Mouse (Mus musculus): Measurements from ENCODE around the gene Fam208a.
A peak's percentile ranks its signal among the peaks of the same experiment; 100 is the strongest.

Gene Fam208a

DNA sequence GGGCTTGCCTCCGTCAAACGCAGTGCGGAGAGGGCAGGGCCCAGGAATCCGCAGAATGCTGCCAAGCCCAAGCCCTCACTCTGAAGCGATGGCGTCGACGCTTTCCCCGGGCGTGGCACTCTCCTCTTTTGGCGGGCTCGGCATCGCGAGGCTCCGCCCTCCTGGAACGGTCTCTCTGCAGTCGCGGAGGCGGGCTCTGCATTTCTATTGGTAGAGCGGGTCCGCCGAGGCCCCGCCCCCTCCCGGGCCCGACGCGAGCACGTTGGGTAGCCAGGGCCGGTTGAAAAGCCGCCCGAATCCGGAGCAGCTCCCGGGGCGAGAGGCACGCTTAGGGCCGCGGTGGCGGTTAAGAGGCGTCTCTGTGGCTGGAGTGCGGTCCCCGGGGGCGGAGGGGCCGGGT lies at the start of gene Fam208a:
Gene Fam208a (plus strand): TSS at position 262 of the 400 bp plus-strand sequence.
- DNase-seq (ENCODE audit: low read depth) = peak; percentile 67

- DNase-seq (ENCODE audit: low read depth) = no peak
These were observed 49.2 kb upstream of the Fam208a start for GRCm38 (mm10) chr14:27379404-27379803.

GRCm38 (mm10) chr14:27381459-27381858 lies 47.2 kb upstream of the Fam208a start:
- no peak for DNase-seq (ENCODE audit: low read depth)

- no peak for DNase-seq (ENCODE audit: low read depth)
These were observed 45.3 kb upstream of the Fam208a start for GRCm38 (mm10) chr14:27383321-27383830.

DNA sequence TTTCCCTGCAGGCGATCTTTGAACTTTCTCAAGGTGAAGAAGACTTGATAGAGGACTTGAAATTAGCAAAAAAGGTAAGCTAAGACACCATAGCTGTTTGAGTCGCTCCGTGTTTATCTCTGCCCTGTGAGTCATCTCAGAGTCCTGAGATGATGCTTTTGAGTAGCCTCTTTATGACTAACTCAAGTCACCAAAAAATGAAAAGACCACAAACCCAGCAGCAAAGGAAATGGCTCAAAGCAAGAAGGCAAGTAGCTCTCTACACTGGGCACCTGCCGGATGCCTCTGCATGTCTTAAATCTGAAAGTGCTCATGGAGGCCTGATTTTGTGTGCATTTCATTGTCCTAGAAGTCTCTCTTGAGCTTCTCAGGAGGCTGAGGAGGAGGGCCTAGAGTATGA lies 44.5 kb upstream of the Fam208a start:
- no peak for DNase-seq (ENCODE audit: low read depth)

- DNase-seq (ENCODE audit: low read depth) = no peak
These were observed 40.0 kb upstream of the Fam208a start for GRCm38 (mm10) chr14:27388616-27389015.

- DNase-seq (ENCODE audit: low read depth) = no peak
These were observed 38.9 kb upstream of the Fam208a start for GRCm38 (mm10) chr14:27389722-27390121.

DNA sequence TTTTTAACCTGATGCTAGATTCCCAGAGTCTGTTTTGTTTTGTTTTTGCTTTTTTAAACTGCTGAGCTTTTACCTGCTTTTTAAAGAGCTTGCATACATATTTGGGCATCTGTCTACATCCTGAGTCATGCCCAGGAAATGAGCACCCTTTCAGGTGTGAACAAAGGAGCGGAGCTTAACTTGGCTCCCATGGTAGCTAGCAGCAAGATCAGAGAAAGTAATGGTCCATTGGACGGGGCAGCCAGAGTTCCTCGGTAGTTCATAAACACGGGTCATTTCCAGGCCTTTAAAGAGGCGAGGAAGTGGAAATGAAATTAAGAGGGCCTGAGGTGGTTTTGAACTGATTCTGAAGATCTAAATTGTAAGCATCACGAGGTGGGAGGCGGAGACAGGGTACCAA lies 38.0 kb upstream of the Fam208a start:
- DNase-seq (ENCODE audit: low read depth) = no peak

- DNase-seq (ENCODE audit: low read depth) = no peak
These were observed 36.8 kb upstream of the Fam208a start for GRCm38 (mm10) chr14:27391776-27392308.

- no peak for DNase-seq (ENCODE audit: low read depth)
These were observed 36.0 kb upstream of the Fam208a start for GRCm38 (mm10) chr14:27392660-27393059.

GRCm38 (mm10) chr14:27393806-27394205 lies 34.8 kb upstream of the Fam208a start:
- DNase-seq (ENCODE audit: low read depth) = no peak

DNA sequence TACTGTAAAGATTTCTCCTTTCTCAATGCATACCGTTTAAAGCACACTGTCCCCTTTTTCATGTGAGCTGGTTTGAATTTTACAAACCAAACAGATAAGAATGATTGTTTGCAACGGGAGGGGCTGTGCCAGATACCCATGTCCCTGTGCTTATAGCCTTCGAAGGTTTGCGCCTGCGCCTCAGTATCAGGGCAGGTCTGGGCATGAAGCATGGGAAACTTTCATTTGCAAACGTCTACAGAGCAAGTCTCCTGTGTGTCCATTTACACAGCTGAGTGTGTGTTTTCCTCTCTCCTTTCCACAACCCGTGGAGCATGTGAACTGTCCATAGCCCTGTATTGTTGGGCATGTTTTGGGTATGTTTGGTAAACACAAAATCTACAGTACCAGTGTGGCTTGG lies 32.2 kb upstream of the Fam208a start:
- no peak for DNase-seq (ENCODE audit: low read depth)

DNA sequence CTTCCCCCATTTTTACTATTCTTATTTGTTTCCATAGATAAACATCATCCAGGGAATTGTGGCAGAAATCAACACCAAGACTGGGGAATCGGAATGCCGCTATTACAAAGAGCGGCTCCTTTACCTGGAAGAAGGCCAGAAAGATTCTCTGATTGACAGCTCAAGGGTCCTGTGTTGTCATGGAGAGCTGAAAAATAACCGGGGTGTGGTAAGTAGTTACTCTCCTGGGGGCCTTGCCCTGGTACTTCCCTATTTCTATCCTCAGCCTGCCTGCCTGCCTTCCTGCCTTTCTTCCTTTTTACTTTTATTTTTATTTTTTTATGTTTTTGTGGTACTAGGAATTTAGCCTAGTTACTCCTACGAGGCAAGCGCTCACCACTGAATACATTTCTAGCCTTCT lies 31.1 kb upstream of the Fam208a start:
- DNase-seq (ENCODE audit: low read depth) = no peak

DNA sequence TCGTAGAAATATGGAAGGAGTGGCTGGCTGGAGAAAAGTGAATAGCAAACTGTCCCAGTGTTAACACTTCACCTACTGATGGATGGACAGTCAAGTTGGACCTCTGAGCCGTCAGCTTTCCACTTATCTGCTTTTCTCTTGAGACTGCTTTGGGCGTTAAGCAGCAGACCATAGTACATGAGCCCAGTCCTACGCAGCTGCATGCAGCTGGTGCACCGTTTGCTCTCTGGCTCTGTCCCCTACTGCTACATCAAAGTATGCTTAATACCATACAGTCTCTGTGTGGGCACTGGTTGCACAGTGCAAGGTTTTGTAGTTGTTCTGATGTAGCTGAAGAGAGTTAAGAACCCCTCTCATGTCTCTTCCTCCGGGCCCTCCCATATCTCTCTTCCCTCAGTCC lies 28.1 kb upstream of the Fam208a start:
- no peak for DNase-seq (ENCODE audit: low read depth)

GRCm38 (mm10) chr14:27401717-27402278 lies 26.8 kb upstream of the Fam208a start:
- no peak for DNase-seq (ENCODE audit: low read depth)

GRCm38 (mm10) chr14:27402332-27403250 lies 26.0 kb upstream of the Fam208a start:
- DNase-seq (ENCODE audit: low read depth) = no peak

DNA sequence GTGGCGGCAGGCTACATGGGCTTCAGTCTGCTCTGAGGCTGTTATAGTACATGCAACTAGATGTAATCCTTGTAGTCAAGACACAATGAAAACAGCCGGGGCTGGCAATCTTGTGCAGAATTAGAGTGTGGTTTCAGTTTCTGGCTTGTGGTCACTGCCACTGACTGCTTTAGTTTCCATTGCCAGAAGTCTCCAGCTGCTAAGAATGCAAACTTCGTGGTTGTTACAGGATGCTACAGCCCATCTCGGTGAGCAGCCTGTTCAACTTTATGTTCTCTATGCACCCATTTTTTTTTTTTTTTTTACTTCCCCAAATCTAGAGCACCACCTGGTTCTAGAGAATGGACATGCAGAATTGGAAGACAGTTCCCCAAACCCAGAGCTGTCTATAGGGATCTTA lies 23.2 kb upstream of the Fam208a start:
- peak; percentile 44 for DNase-seq (ENCODE audit: low read depth)

- DNase-seq (ENCODE audit: low read depth) = no peak
These were observed 22.7 kb upstream of the Fam208a start for GRCm38 (mm10) chr14:27405947-27406346.

GRCm38 (mm10) chr14:27408240-27408639 lies 20.4 kb upstream of the Fam208a start:
- DNase-seq (ENCODE audit: low read depth) = no peak

GRCm38 (mm10) chr14:27409662-27410061 lies 19.0 kb upstream of the Fam208a start:
- DNase-seq (ENCODE audit: low read depth) = no peak

DNA sequence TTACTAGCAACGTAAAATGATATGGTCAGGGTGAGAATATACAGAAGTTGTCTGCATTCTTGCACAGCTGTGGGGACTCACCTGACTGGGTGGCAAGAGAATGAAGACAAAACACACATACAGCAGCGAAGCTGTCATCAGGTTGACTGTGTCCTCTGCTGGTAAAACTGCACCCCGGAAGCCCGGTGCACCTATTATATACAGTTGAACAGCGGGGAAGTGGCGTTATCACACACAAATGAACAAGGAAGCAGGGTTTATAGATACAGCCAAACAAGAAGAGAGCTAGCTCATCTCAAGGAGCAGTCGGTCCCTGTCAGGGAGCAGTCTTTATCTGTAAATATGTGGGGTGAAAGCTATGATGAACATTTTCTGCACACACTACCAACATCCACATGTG lies 17.1 kb upstream of the Fam208a start:
- DNase-seq (ENCODE audit: low read depth) = no peak

DNA sequence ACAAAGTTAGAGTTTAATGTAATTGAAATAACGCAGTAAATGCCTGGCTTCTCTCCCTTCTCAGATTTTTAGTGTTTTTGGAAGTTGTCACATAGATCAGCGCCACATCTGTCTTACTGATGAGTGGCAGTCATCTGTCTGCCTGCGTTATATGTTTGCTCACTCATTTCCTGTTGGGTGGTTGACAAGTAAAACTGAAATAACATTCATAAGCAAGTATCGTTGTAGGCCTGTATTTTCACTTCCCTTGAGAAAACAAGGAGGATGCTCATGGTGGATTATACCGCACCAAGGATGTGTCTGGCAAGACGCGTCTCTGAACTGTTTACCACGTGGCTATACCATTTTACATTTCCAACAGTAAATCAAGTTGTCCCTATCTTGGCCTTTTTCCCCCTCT lies 15.9 kb upstream of the Fam208a start:
- no peak for DNase-seq (ENCODE audit: low read depth)

DNA sequence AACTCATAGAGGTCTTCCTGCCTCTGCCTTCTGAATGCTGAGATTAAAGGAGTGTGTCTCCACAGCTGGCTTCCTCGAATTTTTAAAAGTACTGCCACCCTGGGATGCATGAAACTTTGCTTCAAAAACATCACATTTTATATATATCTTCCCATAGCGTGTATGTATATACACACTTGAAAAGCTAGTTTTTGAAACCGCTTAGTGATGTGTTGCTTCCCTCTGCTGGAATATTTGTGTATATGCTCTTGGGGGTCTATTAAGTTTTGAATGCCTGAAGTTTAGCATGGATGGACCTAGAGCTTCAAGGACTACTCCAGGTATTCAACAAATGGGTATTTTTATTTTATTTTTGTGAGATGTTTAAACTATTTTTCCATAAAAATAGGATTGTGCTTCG lies 14.7 kb upstream of the Fam208a start:
- DNase-seq (ENCODE audit: low read depth) = peak; percentile 19
